Mouse (Mus musculus) layer of hippocampus, adult 9-11 months (tissue): Measurements from ENCODE around the gene Mog.
"Not testable (repeated sequence)": the region's sequence is repeated elsewhere in the genome, so short reads cannot be mapped to it uniquely, and the experiment has no call there.

Source experiments
- DNase-seq: peaks from one replicate; pipeline ENCODE4 v3.0.0; 2022

The Mog gene

DNA sequence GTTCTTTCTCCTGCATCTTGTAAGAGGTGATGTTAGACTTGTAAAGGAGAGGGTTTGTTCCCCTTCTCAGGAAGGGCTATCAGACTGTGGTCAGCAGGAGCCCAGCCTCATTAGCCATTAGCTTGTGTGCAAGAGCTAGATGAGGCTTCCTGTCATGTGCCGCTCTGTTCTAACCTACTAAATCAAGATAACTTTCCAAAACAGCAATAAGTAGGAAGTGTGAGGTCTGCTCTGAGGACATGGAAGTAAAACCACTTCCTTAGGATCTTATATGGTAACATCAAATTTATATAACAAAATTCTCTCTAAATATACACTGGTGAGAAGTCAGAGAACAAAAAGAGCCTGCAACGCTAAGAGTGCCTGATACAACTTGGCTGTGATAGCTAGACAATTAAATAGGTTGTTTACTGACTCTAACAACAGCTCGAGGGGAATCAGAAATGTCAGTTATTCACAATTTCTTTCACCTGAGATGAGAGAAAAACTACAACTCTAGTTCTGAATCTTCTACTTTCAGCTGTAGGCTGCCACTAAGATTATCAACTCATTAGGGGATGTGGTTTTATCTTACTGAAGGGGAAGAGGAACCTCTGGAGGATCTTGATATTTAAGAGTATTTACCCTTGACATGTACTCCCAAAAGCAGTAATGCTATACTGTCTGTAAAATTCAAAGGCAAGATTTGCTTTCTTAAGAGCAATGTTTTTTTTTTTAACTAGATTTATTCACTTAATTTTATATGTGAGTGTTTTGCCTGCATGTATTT is 30.7 kb downstream of the Mog start:
- no peak for DNase-seq

DNA sequence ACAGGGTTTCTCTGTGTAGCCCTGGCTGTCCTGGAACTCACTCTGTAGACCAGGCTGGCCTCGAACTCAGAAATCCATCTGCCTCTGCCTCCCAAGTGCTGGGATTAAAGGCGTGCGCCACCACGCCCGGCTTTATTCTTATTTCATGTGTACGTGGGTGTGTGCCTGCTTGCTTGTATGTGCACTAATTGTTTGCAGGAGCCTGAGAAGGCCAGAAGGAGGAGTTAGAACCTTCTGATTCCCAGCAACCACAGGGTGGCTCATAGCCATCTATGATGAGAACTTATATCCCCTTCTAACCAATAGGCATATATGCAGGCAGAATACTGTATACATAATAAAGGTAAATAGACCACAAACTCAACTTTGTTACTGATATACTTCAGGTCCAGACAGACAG is 32.6 kb downstream of the Mog start:
- not testable (repeated sequence) for DNase-seq

DNA sequence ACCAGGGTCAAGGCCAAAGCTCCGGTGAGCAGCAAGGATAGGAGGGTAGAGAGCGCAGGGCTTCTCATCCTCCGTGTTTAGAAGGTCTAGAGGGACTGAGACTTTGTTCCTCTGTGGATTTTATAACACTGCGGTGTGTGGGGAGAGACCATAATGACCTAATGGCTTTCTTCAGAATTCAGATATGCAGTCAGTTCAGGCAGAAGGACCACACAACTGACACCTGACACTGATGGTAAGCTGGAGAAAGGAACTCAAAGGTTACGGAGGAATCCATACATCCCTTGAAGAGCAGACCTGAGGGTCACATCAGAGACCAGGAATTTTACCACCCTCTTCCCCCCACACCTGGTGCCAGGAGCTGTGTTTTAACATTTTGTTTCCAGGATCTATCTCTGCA is 33.8 kb downstream of the Mog start, which contains the start of gene H2-M5:
TSS of gene H2-M5 (minus strand) at position 101 of the 400 bp plus-strand sequence.
- no peak for DNase-seq

DNA sequence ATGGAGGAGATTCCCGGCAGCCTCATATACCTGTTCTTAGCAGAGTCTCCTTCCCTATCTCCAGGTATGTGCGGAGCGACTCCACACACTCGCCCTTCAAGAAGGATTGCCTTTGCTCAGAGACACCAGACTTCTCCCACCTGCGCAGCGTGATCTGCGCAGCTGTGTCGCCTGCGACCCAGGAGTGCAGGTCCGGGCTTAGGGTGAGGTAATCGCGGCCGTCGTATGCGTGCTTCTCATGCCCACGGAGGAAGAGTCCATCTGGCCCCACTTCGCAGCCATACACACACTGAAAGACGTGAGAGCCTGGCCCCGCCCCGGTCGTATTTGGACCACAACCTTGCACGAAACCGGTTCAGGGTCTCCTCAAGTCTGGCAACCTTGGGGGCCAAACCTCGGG is 34.7 kb downstream of the Mog start:
- DNase-seq, result no peak

DNA sequence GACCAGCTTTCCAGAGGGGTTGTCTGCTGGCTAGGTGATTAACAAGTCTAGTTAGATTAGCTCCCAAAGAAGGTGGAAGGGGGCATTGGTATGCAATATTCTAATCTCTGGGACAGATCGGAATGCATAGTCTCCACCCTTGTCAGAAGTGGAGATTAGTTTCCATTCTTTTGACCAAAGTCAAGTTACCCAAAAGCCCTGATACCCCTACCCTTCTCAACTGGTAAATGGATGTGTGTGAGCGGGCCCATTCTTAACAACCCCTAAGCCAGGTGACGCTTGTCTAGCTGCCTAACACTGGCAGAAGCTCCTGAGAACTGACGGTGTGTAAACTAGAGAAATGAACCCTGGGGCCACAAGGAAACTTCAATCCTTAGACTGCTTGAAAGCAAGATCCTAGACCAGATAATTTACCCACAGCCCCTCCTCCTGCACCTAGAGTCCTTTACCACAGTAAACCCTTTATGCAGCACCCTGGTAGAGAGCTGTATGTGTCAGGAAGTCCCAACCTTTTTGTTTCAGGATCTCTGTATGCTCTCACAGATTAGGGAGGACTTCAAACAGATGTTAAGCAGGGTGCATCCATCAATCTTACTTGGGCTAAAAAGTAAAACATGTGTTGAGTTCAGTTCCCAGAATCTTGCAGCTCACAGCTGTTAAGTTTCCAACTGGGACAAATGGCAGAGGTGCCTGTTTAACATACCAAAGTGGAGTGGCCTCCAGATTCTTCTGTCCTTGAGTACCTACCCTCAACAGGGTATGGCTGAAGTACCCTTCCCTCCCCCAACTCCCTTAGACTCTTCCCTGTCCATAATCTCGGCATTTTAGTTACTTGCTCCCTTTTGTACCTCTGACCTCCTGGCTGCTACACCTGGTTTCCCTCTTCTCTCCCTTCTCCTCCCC is 40.7 kb downstream of the Mog start:
- DNase-seq, result no peak

DNA sequence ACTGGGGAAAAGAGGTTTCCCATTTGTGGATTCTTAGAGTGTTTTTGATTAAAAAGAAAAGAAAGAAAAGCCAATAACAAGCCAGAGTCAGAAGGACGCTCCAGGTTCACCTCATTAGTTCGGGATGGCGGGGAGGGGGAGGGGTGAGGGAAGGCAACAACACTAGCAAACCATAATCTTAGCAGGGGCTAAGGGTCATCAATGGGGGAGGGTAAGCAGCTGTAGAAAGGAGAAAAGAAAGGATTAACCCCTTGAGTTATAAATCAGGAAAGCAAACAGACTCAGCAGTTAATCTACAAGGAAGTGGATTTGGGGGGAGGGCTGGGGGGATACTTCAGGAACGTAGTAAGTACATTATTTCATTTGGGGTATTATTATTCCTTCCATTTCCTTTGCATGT is 41.4 kb downstream of the Mog start:
- no peak for DNase-seq

DNA sequence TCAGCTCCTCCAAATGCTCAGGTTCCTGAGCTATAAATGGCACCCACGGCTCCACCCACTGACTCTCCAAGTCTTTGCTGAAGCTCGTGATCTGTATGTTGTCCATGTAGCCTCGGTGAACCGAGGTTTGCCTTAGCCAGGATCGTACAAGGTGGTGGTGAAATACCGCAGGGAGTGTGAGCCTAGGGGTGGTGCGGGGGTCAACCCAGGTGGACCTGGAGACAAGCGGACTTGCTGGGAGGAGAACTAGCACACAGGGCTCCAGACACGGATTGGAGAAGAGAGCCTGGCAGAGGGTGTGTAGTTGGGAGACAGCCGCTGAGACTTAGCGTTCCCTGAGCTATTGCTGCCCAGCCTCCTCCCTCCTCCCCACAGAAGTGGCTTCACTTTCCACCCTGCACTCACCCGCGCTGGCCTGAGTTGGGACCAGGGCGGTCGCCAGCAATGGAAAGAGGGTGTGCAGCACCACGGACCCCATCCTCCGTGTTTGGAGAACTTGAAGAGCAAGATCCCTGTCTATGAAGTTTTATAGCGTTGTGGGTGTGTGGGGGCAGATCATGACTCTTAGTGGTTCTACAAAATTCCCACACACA is 41.9 kb downstream of the Mog start, which contains the start of gene 2410137M14Rik:
TSS of gene 2410137M14Rik (minus strand) at position 17 of the 593 bp plus-strand sequence.
- DNase-seq, result no peak

DNA sequence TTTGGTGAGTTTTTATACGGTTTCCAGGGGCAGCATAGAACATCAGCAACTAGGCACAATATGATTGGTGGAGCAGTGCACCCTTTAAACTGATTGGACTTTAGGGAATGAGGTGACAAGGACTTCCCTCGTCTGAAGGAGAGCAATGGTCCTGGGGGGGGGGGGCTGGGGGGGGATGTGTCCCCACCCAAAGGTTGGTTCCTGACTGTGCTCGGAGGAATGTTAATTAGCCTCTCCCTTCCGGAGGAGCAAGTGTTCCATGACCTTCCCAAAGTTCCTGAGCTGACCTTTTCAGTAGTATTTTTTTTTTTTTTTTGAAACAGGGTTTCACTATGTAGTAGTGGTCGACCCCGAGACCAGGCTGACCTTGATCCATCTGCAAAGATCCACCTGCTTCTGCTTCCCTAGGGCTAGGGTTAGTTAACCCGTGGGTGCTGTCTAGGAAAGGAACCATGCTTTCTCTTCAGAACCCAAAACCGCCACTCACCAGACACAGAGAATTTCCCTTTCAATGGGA is 49.9 kb downstream of the Mog start:
- DNase-seq, result no peak

DNA sequence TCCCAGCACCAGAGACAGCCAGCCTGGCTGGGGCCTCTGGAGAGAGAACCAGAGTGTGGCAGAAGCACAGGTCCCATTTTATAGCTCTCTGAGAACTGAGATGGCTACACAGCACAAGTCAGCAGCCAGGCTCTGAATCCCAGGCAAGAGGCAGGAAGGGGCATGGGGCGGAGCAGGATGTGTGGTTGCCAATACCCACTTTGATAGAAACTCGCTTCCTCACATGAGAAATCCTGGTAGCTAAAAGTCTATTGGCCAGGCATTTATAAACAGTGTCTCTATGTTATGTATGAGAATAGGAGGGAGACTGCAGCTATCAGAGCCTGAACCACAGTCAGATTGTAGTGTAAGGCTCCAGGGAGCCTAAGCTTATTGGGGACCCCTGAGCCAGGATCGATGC is 50.4 kb downstream of the Mog start:
- no peak for DNase-seq

DNA sequence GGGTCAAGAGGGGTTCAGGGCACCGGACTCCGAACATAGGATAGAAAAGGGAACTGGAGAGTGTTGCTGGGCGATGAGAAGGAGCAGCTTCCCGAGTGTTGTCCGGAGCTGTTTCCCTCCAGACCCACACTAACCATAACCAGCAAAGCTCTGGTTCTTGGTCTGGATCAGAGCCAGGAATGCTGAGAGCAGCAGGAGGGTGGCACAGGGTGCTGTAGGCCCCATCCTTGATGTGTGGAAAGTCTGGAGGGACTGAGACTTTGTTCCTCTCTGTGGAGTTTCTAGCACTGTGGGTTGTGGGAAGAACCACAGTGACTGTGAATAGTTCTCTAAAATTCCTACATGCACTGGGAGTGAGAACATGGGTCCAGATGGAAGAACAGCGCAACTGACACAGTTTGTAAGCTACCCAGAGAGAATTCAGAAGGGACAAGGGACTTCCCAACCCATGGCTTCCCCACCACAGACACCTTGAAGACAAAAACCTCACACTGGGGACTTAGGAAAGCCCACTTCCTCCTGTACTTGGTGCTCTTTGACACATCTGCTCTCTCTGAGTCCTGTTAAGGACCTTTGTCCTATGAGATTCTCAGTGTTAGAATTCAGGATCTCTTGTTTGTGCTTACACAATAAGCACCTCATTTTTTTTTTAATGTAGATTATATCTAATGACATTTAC is 51.9 kb downstream of the Mog start:
- DNase-seq, result no peak

DNA sequence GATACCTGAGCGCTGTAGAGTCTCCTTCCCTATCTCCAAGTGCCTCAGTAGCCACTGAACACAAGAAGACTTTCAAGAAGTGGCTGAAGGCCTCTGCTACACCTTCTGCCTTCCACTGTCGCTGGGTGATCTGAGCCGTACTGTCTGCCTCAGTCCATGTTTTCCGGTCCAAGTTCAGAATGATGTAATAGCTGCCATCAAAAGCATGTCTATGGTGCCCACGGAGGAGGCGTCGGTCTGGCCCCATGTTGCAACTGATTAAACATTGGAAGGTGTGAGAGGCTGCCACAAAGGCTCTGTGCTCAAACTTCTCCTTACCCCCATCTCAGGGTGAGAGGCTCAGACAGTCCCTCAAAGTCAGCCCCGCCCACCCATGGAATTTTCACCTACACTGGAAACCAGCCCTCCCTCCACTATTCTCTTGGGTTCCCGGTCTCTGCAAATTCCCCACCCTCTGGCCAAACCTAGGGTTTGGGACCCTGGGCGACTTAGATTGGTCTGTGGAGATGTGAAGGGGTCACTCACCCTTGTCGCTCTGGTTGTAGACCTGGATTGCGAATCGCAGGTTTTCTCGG is 52.8 kb downstream of the Mog start:
- no peak for DNase-seq

DNA sequence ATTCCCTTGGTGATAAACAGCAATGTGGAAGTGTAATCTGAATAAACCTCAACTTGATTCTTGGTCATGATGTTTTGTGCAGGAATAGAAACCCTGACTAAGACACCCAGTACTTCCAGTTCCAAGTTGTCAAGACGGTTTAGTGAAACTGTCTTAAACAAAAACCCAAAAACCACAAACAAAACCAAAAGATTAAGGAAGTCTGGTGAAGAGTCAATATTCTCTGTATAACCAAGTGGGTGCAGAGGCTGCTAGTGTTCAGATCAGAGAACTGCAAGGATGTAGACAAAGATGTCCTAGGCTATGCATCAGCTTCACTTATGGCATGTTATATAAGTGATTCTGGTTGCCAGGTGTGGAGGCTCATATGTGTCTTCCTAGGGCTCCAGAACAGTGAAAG is 56.3 kb downstream of the Mog start:
- DNase-seq, result no peak

DNA sequence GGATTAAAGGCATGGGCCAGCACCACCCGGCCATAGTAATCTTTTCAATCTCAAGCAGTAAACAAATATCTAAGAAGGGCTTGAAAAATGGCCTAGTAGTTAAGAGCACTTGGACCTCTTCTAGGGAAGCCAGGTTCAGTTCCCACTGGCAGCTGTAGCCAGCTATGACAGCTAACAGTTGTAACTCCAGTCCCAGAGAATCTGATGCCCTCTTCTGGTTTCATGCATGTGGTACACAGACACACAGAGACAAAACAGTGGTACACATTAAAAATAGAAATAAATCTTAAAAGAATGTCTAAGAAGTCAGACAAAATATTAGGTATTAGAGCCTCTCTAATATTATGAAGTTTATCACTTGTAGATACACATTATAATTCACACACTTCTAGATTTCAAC is 62.1 kb downstream of the Mog start:
- no peak for DNase-seq
